In the genomic region with DNA sequence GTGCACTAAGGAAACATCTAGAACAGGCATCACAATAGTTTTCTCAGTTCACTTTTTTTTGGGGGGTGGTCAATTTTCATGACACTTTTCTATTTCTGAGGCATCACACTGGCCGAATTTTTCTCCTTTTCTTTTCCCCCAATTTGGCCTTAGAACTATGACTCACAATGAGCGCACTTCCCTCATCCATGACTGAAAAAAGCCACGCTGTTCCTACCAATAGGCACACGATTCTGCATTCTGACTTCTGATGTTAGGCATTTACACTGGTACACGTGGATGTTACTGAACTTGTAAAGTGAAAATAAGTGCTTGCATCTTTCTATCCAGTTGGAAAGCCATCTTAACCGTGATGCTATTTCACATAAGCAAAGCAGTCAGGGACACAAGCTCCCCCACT, we compare ENCODE assay signal across 14 mouse cellular contexts.
"Had no signal": no experiment of that assay in that cellular context is flagged by ENCODE, and none has a peak within 500 bp of the region (broad histone marks: within the 10 kb centered on the region; RNA-seq: fewer than 3 reads in every experiment).

No protein-coding gene starts in this region.

- ATAC-seq: liver, embryonic 12.5 days; midbrain, embryonic 13.5 days; midbrain, embryonic 16.5 days had no signal

- DNase-seq: kidney, postnatal 25 days; layer of hippocampus, adult 9-11 months; liver; lung, adult 18-20 months; lung, postnatal 10 days; lung, postnatal 36 days; right cerebral cortex, postnatal 14 days; right cerebral cortex, postnatal 4 days; thymus, adult 2 months; thymus, postnatal 14 days; thymus, postnatal 4 days had no signal
